Comparison of ENCODE assay signal across 32 mouse cellular contexts in the genomic region with DNA sequence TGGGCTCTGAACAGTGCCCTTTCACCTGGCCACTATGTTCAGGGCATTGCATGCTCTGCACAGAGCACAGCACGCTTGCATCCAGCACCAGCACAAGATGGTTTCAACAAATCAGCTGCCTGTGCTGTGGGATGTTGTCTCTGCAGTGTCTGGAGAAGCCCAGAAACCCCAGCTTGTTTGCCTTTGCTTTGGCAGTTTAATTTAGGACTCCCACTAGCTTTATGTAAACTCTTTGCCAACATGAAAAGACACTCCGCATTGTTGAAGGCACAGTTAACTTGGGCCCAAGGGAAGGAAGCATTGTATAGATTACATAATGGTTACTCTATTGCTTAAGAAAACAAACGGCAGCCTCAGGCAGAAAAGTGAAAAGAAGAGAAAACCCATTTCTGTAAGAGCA. TPM values are rescaled to one million over a fixed set of nuclear protein-coding genes. Genes with fewer than 3 reads are reported as not detected.
A peak's percentile ranks its signal among the peaks of the same experiment; 100 is the strongest.
DNase-seq lines count a peak whose midpoint lies in the region; ATAC-seq and TF ChIP-seq lines count a peak whose summit lies in the region.
"Had no signal": no experiment of that assay in that cellular context is flagged by ENCODE, and none has a peak within 500 bp of the region (broad histone marks: within the 10 kb centered on the region; RNA-seq: fewer than 3 reads in every experiment).

No protein-coding gene starts in this region.

- TF ChIP-seq CTCF in layer of hippocampus, adult 2 months (conservative IDR thresholded peaks at IDR 0.05): no peak

- no peak for ATAC-seq in cerebellum, adult (ENCODE audit: insufficient number of reproducible peaks, low FRiP score, low TSS enrichment)
- ATAC-seq: forebrain, embryonic 16.5 days; hindbrain, embryonic 16.5 days; intestine, embryonic 15.5 days; midbrain, embryonic 16.5 days had no signal

- peak; percentile 3 for DNase-seq in cerebellum, adult 11-12 months
- no peak for DNase-seq in layer of hippocampus, adult 2 months (ENCODE audit: low spot score in 2 of 2)
- no peak for DNase-seq in layer of hippocampus, postnatal 14 days (ENCODE audit: low spot score in 2 of 2)
- DNase-seq in right cerebral cortex, adult 18-20 months: peak; percentile 40
- no peak for DNase-seq in right cerebral cortex, postnatal 4 days
- DNase-seq in spleen, adult 18-20 months: no peak
- DNase-seq in gastrocnemius, adult 18-20 months (ENCODE audit: low spot score): no peak
- DNase-seq: adrenal gland, adult 8-10 months; cerebellum, adult 11 months; cerebellum, adult 9-11 months; gastrocnemius, postnatal 14 days; heart, adult 18-20 months; heart, postnatal 14 days; kidney, adult 2 months; kidney, postnatal 4 days; lung, postnatal 10 days; retina, postnatal 1 day; right cerebral cortex, postnatal 25 days; thymus, adult 2 months; thymus, postnatal 36 days had no signal

- H3K4me3 ChIP-seq in layer of hippocampus, adult 2 months: no peak overlapping the region
- H3K4me3 ChIP-seq: erythroblast, embryonic 14.5 days; hindbrain, embryonic 10.5 days; intestine, embryonic 15.5 days; limb, embryonic 13.5 days; midbrain, embryonic 10.5 days; neural tube, embryonic 12.5 days had no signal

- H3K27ac ChIP-seq in layer of hippocampus, adult 2 months: peak overlapping the region; percentile 12; the same call in 1 of the 2 replicates
- H3K27ac ChIP-seq: hindbrain, embryonic 10.5 days; intestine, embryonic 15.5 days; kidney, postnatal 0 days; limb, embryonic 13.5 days; midbrain, embryonic 10.5 days; neural tube, embryonic 12.5 days; stomach, postnatal 0 days had no signal

RNA-seq across cellular contexts. Expression of a gene that starts 48.0 kb away (rescaled TPM):
- total RNA-seq in layer of hippocampus, adult 2 months (2021): 100 to 1,000 TPM; 123 to 125 TPM
- 100 to 1,000 TPM; 133 to 158 TPM for total RNA-seq in layer of hippocampus, postnatal 14 days (2021)
- 10 to 100 TPM; 31.6 to 34.0 TPM for total RNA-seq in gastrocnemius, adult 18-20 months (2021)

Comparison
In these comparisons a context has a peak if more than half of its experiments do, and no peak if none do; other contexts are left out.
1. DNase-seq: peak in cerebellum, adult 11-12 months (single experiment) and right cerebral cortex, adult 18-20 months (single experiment); none in layer of hippocampus, adult 2 months (0 of 2), layer of hippocampus, postnatal 14 days (0 of 2), right cerebral cortex, postnatal 4 days (single experiment), spleen, adult 18-20 months (0 of 2) and gastrocnemius, adult 18-20 months (single experiment).